Mouse (Mus musculus) testis, adult 2 months (tissue): Measurements from ENCODE around the gene Map2.

Experiments
- CTCF ChIP-seq: fragments of 200-500 bp; IDR thresholded peaks from 2 replicates; pipeline ENCODE4 v1.5.1; 2012; ENCODE audit warnings: low read depth, mild to moderate bottlenecking, inconsistent platforms, low read length, moderate library complexity; ENCODE audit not compliant: control insufficient read depth, insufficient read depth, insufficient replicate concordance
- POLR2A ChIP-seq: fragments of 200-500 bp; IDR thresholded peaks from 2 replicates; pipeline ENCODE4 v1.6.1; 2012; ENCODE audit warnings: low read depth, mild to moderate bottlenecking, inconsistent platforms, low read length, moderate library complexity; ENCODE audit not compliant: control insufficient read depth

GRCm38 (mm10) chr1:66320378-66321135, 145.5 kb downstream of the Map2 start:
- TF ChIP-seq CTCF, result no peak
- no peak for TF ChIP-seq POLR2A
